Mouse (Mus musculus): ENCODE measurements around the gene Gm20905. TPM values are rescaled to one million over a fixed set of nuclear protein-coding genes. Genes with fewer than 3 reads are reported as not detected.
"Not testable (repeated sequence)": the region's sequence is repeated elsewhere in the genome, so short reads cannot be mapped to it uniquely, and the experiment has no call there.

Gene Gm20905
- total RNA-seq (2014; rRNA removed) (not detected in 2 replicates), polyA plus RNA-seq (2015; fragmentation: Nextera tagmentation; extraction: Ambion mirVana) (not detected in 2 replicates)

DNA sequence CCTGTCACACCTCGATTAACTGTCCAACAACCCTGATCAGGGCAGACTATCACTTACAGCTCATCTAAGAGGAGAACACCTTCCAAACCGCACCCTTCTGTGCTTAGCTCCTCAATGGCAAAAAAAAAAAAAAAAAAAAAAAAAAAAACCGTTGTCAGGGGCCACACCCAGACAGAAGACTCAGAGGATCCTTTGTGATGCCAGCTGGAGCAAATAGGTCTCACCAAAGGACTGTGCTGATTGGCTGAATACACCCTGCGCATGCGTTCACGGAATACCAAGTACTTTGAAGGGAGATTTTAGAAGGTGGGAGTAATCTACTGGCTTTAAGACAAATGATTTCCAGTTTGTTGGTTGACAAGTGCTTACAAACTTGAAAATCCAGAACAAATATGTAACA, at the start of gene Gm20905:
TSS of gene Gm20905 (minus strand) at position 101 of the 400 bp plus-strand sequence.
- DNase-seq (ENCODE audit: low spot score); H3K4me1 ChIP-seq (ENCODE audit: insufficient read depth, low read length); H3K27ac ChIP-seq; H3K4me3 ChIP-seq (ENCODE audit: low read length); ATAC-seq; H3K9me3 ChIP-seq (ENCODE audit: low read length); H3K36me3 ChIP-seq (ENCODE audit: insufficient read depth, low read length); H3K27me3 ChIP-seq (ENCODE audit: insufficient read depth, low read length); H3K4me2 ChIP-seq (ENCODE audit: low read depth, low read length); H3K9ac ChIP-seq (replicated peaks; ENCODE audit: low read length): not testable (repeated sequence)
- WGBS = no CpG with 5 or more reads among the region's 6 CpGs
